Mouse (Mus musculus): ENCODE results near the gene Prkch. TPM values are rescaled to one million over a fixed set of nuclear protein-coding genes. Genes with fewer than 3 reads are reported as not detected.

The Prkch gene
- polyA plus RNA-seq, 1 experiment: 0.02 TPM

GRCm38 (mm10) chr12:73696084-73696483, 111.5 kb downstream of the Prkch start:
- TF ChIP-seq MAX (IDR thresholded peaks at IDR 0.05) (no peak), MYOG (IDR thresholded peaks at IDR 0.05; ENCODE audit: control insufficient read depth, extremely low read depth, insufficient read length) (no peak), MYOD1 (IDR thresholded peaks at IDR 0.05; ENCODE audit: control insufficient read depth, insufficient read length, low read depth) (no peak), CTCF (IDR thresholded peaks at IDR 0.05; ENCODE audit: control insufficient read depth, insufficient read depth, insufficient read length) (no peak), USF1 (IDR thresholded peaks at IDR 0.05; ENCODE audit: low read depth) (no peak), FOSL1 (IDR thresholded peaks at IDR 0.05; ENCODE audit: insufficient read depth, low read length, poor library complexity, severe bottlenecking) (no peak), CEBPB (IDR thresholded peaks at IDR 0.05; ENCODE audit: low read depth) (no peak)
- Histone ChIP-seq H3K4me3 (ENCODE audit: insufficient read depth, poor library complexity, severe bottlenecking) (no peak overlapping the region), H3K27me3 (ENCODE audit: control insufficient read depth, insufficient read depth, insufficient read length) (peaks cover 3% of the 10 kb centered on the region), H3ac (ENCODE audit: control insufficient read depth, insufficient read length, low read depth) (no peak overlapping the region), H3K36me3 (ENCODE audit: control insufficient read depth, insufficient read depth) (no peaks in the 10 kb centered on the region), H3K79me3 (ENCODE audit: low read depth) (no peaks in the 10 kb centered on the region), H3K79me2 (ENCODE audit: control insufficient read depth, insufficient read depth) (no peaks in the 10 kb centered on the region)

- H3K27me3 ChIP-seq (ENCODE audit: control insufficient read depth, insufficient read depth, insufficient read length): no peaks in the 10 kb centered on the region
- H3K79me3 ChIP-seq (ENCODE audit: low read depth): no peaks in the 10 kb centered on the region
- TF ChIP-seq MYOG (IDR thresholded peaks at IDR 0.05; ENCODE audit: control insufficient read depth, extremely low read depth, insufficient read length) (no peak), MYOD1 (IDR thresholded peaks at IDR 0.05; ENCODE audit: control insufficient read depth, insufficient read length, low read depth) (no peak), CTCF (IDR thresholded peaks at IDR 0.05; ENCODE audit: control insufficient read depth, insufficient read depth, insufficient read length) (no peak)
These were observed 112.3 kb downstream of the Prkch start for GRCm38 (mm10) chr12:73696946-73697345.

GRCm38 (mm10) chr12:73698436-73698835, 113.8 kb downstream of the Prkch start:
- Histone ChIP-seq H3K4me3 (ENCODE audit: insufficient read depth, poor library complexity, severe bottlenecking) (no peak overlapping the region), H3K27me3 (ENCODE audit: control insufficient read depth, insufficient read depth, insufficient read length) (no peaks in the 10 kb centered on the region), H3K79me2 (ENCODE audit: control insufficient read depth, insufficient read depth) (no peaks in the 10 kb centered on the region), H3ac (ENCODE audit: control insufficient read depth, insufficient read length, low read depth) (no peak overlapping the region), H3K79me3 (ENCODE audit: low read depth) (no peaks in the 10 kb centered on the region), H3K36me3 (ENCODE audit: control insufficient read depth, insufficient read depth) (no peaks in the 10 kb centered on the region)
- TF ChIP-seq CEBPB (IDR thresholded peaks at IDR 0.05; ENCODE audit: low read depth) (no peak), MYOD1 (IDR thresholded peaks at IDR 0.05; ENCODE audit: control insufficient read depth, insufficient read length, low read depth) (no peak), CTCF (IDR thresholded peaks at IDR 0.05; ENCODE audit: control insufficient read depth, insufficient read depth, insufficient read length) (no peak), MYOG (IDR thresholded peaks at IDR 0.05; ENCODE audit: control insufficient read depth, extremely low read depth, insufficient read length) (no peak)

More at GRCm38 (mm10) chr12:73696946-73697345, 112.3 kb downstream of the Prkch start:
- Histone ChIP-seq H3K79me2 (ENCODE audit: control insufficient read depth, insufficient read depth) (no peaks in the 10 kb centered on the region), H3ac (ENCODE audit: control insufficient read depth, insufficient read length, low read depth) (no peak overlapping the region), H3K36me3 (ENCODE audit: control insufficient read depth, insufficient read depth) (no peaks in the 10 kb centered on the region), H3K4me3 (ENCODE audit: insufficient read depth, poor library complexity, severe bottlenecking) (no peak overlapping the region)

- H3K27me3 ChIP-seq (ENCODE audit: control insufficient read depth, insufficient read depth, insufficient read length): peaks cover 1% of the 10 kb centered on the region
- H3K79me2 ChIP-seq (ENCODE audit: control insufficient read depth, insufficient read depth): no peaks in the 10 kb centered on the region
- no peaks in the 10 kb centered on the region for H3K79me3 ChIP-seq (ENCODE audit: low read depth)
- H3K4me3 ChIP-seq (ENCODE audit: insufficient read depth, poor library complexity, severe bottlenecking): no peak overlapping the region
- H3ac ChIP-seq (ENCODE audit: control insufficient read depth, insufficient read length, low read depth): no peak overlapping the region
- H3K36me3 ChIP-seq (ENCODE audit: control insufficient read depth, insufficient read depth): no peaks in the 10 kb centered on the region
- TF ChIP-seq CTCF (IDR thresholded peaks at IDR 0.05; ENCODE audit: control insufficient read depth, insufficient read depth, insufficient read length) (no peak), MAX (IDR thresholded peaks at IDR 0.05) (no peak), MYOD1 (IDR thresholded peaks at IDR 0.05; ENCODE audit: control insufficient read depth, insufficient read length, low read depth) (no peak), FOSL1 (IDR thresholded peaks at IDR 0.05; ENCODE audit: insufficient read depth, low read length, poor library complexity, severe bottlenecking) (no peak), CEBPB (IDR thresholded peaks at IDR 0.05; ENCODE audit: low read depth) (no peak), USF1 (IDR thresholded peaks at IDR 0.05; ENCODE audit: low read depth) (no peak), MYOG (IDR thresholded peaks at IDR 0.05; ENCODE audit: control insufficient read depth, extremely low read depth, insufficient read length) (no peak)
These were observed 114.2 kb downstream of the Prkch start for GRCm38 (mm10) chr12:73698841-73699240.

- H3K36me3 ChIP-seq (ENCODE audit: control insufficient read depth, insufficient read depth): no peaks in the 10 kb centered on the region
- H3K27me3 ChIP-seq (ENCODE audit: control insufficient read depth, insufficient read depth, insufficient read length): peaks cover 3% of the 10 kb centered on the region
- H3K79me2 ChIP-seq (ENCODE audit: control insufficient read depth, insufficient read depth): no peaks in the 10 kb centered on the region
- TF ChIP-seq FOSL1 (IDR thresholded peaks at IDR 0.05; ENCODE audit: insufficient read depth, low read length, poor library complexity, severe bottlenecking): no peak
- TF ChIP-seq CTCF (IDR thresholded peaks at IDR 0.05; ENCODE audit: control insufficient read depth, insufficient read depth, insufficient read length): no peak
- no peak for TF ChIP-seq MYOG (IDR thresholded peaks at IDR 0.05; ENCODE audit: control insufficient read depth, extremely low read depth, insufficient read length)
- TF ChIP-seq CEBPB (IDR thresholded peaks at IDR 0.05; ENCODE audit: low read depth): no peak
- TF ChIP-seq MYOD1 (IDR thresholded peaks at IDR 0.05; ENCODE audit: control insufficient read depth, insufficient read length, low read depth): no peak
- TF ChIP-seq MAX (IDR thresholded peaks at IDR 0.05): no peak
- no peak for TF ChIP-seq USF1 (IDR thresholded peaks at IDR 0.05; ENCODE audit: low read depth)
- no peak overlapping the region for H3K4me3 ChIP-seq (ENCODE audit: insufficient read depth, poor library complexity, severe bottlenecking)
- no peak overlapping the region for H3ac ChIP-seq (ENCODE audit: control insufficient read depth, insufficient read length, low read depth)
- H3K79me3 ChIP-seq (ENCODE audit: low read depth): no peaks in the 10 kb centered on the region
These were observed 115.0 kb downstream of the Prkch start for GRCm38 (mm10) chr12:73699471-73700186.
